Mouse (Mus musculus) lung, postnatal 0 days (tissue): Measurements from ENCODE around the gene March2.

Experiments
- CTCF ChIP-seq: IDR thresholded peaks from 2 replicates; pipeline ENCODE4 v1.5.1; 2016; ENCODE audit warnings: antibody characterized with exemption, mild to moderate bottlenecking
- EP300 ChIP-seq: IDR thresholded peaks from 2 replicates; pipeline ENCODE4 v1.6.1; 2016; ENCODE audit warnings: antibody characterized with exemption, mild to moderate bottlenecking, control low read depth

GRCm38 (mm10) chr17:33713271-33713670 lies 5.2 kb downstream of the March2 start:
- no peak for TF ChIP-seq CTCF
- TF ChIP-seq EP300: no peak
